Mouse (Mus musculus) brain, adult 2 months (tissue): ENCODE results near the gene Sntb2.
"Not testable (repeated sequence)": the region's sequence is repeated elsewhere in the genome, so short reads cannot be mapped to it uniquely, and the experiment has no call there.

Experiments used
- DNase-seq: peaks from one replicate; pipeline ENCODE4 v3.0.0; 2011; ENCODE audit warnings: low read depth, low spot score

The Sntb2 gene

DNA sequence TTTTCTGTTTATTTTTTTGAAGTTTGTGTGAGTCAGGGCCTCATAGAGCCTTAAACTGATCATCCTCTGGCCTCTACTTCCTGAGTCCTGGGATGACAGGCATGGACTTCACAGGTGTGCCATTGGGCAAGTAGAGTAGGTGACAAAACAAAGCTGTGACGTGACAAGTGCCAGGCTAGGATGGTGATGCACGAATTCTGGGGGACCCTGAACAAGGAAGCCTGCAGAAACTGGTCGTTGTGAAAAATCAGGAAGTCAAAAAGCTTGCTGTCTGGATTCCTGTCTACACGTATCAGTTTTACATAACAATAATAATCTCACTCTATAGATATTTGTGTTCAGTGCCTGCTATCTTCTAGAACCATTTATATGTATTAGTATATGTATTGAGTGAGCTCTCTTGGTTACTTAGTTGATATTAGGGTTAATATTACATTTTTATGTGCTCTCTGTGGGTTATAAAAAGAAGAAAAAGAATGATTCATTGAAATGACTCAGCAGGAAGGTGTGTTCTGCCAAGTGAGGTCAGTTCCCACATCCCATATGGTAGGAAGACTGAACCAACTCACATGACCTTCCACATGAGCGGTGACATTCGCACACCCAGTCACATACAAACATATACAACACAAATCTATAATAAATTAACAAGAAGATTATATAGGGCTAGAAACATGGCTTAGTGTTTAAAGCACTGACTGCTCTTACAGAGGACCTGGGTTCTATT, 37.2 kb downstream of the Sntb2 start:
- DNase-seq = peak; percentile 78

DNA sequence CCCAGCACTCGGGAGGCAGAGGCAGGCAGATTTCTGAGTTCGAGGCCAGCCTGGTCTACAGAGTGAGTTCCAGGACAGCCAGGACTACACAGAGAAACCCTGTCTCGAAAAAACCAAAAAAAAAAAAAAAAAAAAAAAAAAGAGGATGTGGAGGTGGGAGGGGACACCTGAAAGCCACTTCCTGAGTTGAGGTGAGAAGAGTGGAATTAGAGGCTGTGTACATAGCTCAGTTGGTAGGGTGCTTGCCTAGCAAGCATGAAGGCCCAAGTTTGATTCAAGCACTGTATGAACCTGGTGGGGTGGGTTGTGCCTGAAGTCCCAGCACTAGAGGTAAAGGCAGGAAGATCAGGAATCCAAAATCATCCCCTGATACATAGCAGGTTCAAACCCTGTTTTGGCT, 38.0 kb downstream of the Sntb2 start:
- not testable (repeated sequence) for DNase-seq

GRCm38 (mm10) chr8:106974754-106975153, 39.2 kb downstream of the Sntb2 start:
- DNase-seq = no peak

DNA sequence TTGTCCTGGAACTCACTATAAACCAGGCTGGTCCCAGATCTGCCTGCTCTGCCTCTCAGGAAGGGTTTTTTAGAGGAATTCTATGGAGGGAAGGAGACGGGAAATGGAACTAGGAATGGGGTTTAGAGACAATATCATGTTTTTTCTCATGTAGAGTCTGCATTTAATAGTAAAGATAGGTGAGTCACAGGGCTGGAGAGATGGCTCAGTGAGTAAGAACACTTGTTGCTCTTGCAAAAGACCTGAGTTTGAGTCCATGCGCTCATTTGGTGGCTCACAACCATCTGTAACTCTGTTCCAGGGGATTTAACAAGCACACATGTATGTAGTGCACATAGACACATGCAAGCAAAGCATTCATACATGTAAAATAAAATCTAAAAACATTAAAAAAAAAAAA, 40.2 kb downstream of the Sntb2 start:
- no peak for DNase-seq

DNA sequence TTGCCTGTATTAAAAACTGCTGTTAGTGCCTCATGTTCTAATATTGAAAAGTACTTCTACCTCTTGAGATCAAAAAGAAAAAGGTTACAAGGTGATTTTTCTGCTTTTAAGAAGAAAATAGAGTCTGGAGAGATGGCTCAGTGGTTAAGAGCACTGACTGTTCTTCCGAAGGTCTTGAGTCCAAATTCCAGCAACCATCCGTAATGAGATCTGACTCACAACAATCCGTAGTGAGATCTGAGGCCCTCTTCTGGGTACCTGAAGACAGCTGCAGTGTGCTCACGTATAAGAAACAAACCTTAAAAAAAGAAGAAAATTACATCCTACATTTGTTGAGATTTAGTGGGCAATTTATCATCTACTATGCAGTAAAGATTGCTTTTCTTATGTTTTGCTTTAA, 40.9 kb downstream of the Sntb2 start:
- no peak for DNase-seq

- peak; percentile 59 for DNase-seq
Measured at GRCm38 (mm10) chr8:106978755-106979251, 43.3 kb downstream of the Sntb2 start.

DNA sequence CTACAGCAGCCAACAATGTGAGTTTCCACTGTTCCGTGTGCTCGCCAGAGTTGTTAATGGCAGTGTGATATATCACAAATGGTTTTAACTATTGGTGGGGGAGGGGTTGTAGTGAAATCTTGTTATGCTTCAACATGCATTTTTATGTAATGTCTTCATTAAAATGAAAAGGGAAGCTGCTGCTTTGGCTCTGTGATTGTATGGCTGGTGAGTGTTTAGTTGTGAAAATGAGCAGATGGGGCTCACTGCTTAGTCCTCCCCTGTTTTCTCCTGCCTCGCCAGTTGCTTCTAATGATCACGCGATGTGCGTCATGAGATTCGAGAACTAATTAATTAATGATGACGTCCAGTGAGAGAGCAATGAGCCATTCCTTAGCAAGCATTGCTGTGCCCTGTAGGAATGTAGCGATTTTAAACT, 49.9 kb downstream of the Sntb2 start:
- peak; percentile 62 for DNase-seq

DNA sequence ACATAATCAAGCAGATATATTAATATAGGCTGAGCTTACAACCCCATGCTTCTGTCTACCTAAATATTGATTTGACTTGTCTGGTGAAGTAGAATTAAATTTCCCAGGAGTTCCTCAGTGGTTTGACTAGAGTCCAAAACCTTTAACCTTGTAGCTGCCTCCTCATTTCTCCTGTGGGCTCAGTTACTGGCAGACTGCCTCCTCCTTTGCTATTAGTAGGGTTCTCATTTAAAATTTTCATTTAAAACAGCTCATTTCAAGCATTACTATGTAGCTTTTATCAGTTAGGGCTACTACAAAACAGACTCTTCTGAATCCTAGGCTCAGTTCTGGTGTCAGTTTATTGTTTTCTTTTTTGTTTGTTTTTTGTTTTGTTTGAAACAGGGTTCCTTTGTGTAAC, 50.4 kb downstream of the Sntb2 start:
- DNase-seq = no peak

DNA sequence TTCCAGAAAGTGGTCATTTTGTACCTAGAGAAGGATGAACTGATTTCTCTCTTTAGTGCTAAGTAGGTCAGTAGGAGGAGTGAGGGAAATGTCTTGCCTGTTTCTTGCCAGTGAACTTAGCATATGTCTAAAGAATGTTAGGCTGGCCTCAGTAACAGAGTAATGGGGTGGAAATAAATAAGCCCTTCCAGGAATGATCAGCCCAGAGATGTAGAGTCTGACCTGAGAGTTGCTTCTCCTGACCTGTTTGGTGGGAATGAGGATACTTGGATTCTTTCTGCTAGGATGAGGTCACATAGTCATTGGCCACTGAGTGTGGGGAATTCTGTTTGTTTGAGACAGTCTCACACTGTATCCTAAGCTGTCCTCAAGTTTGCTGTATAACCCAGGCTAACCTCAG, 52.0 kb downstream of the Sntb2 start:
- DNase-seq = no peak

GRCm38 (mm10) chr8:106991393-106991792, 55.8 kb downstream of the Sntb2 start:
- peak; percentile 72 for DNase-seq

DNA sequence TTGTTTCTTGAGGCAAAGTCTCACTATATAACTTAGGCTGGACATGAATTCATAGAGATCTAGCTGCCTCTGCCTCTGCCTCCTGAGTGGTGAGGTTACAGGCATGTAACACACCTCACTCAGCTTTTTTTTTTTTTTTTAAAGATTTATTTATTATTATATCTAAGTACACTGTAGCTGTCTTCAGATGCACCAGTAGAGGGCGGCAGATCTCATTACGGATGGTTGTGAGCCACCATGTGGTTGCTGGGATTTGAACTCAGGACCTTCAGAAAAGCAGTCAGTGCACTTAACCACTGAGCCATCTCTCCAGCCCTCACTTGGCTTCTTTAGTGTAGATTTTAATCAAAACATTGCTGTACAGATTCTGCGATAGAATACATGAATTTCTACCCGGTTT, 60.8 kb downstream of the Sntb2 start:
- DNase-seq = not testable (repeated sequence)

DNA sequence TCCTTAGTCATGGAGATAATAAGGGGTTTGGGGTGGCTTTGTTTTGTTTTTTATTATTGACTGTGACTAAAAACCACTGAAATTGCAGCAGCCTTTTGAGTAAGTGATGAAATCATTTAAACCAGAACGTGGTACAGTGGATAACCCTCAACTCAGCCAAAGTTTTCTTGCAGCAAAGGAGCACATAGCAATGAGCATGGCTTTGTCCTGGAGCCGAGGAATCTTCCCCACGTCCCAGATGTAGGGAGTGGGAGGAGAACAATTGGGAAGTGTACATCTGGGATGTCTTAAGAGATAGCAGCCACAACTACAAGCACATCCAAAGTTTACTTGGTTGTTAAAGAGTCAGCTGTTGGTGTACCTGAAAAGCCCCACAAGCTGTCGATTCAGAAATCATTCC, 61.9 kb downstream of the Sntb2 start:
- DNase-seq = no peak

- DNase-seq = peak; percentile 27
Measured at GRCm38 (mm10) chr8:106999068-106999467, 63.5 kb downstream of the Sntb2 start.

- DNase-seq = peak; percentile 91
Measured at GRCm38 (mm10) chr8:107002532-107002931, 67.0 kb downstream of the Sntb2 start.

GRCm38 (mm10) chr8:107007795-107008194, 72.2 kb downstream of the Sntb2 start:
- peak; percentile 65 for DNase-seq

- no peak for DNase-seq
Measured at GRCm38 (mm10) chr8:107012666-107013065, 77.1 kb downstream of the Sntb2 start.

- no peak for DNase-seq
Measured at GRCm38 (mm10) chr8:107014915-107015314, 79.4 kb downstream of the Sntb2 start.

- no peak for DNase-seq
Measured at GRCm38 (mm10) chr8:107023479-107023878, 87.9 kb downstream of the Sntb2 start.

- DNase-seq = no peak
Measured at GRCm38 (mm10) chr8:107029310-107029709, 93.8 kb downstream of the Sntb2 start.

- DNase-seq = no peak
Measured at GRCm38 (mm10) chr8:107030058-107030457, 94.5 kb downstream of the Sntb2 start.

- DNase-seq = peak; percentile 95
Measured at GRCm38 (mm10) chr8:107030650-107031576, 95.4 kb downstream of the Sntb2 start, which contains the start of gene Vps4a. Gene Vps4a, plus strand, starts transcription at chr8:107031222.

DNA sequence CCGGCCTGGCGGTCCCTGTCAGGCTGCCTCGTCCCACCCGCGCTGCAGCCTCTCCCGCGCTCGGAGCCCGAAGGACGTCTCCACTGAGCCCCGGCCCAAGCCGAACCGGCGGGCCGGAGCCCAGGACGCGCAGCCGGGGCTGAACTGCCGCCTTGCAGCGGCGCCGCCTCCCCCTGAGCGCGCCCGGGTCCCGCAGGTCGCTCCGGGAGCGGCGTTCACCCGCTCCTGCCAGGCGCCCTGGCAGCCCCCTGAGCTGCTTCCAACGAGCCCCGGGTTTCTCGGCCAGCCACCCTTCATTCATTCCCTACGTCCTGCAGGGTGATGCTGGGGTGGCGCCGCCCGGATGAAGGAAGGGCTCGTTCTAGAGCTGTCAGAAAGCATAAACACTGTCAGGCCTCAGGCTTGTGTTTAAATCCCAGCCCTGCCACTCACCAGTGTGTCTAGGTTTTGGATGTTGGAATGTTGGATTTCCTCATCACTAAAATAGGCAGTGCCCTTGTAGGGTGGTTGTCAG, 96.1 kb downstream of the Sntb2 start:
- DNase-seq = peak; percentile 18
